Mouse (Mus musculus): ENCODE measurements around the gene Gabrb2.

The Gabrb2 gene

DNA sequence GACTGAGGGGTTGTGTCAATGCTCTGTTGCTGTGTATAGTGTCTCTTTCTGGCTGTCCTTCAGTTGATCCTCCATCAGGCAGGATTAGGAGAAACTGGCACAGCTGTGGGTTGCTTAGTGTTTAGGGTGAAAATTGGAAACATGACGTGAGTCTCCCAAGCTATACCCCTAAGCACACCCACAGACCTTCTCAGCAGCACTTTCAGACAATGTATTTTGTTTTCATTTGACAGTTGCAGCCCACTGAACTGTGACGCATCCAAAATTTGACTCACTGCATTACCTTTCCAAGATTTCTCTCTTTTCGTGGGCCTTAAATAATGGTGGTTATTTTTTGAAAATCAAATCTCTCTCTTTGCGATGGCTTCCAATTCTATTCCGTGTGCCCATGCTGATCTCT lies 115.7 kb downstream of the Gabrb2 start:
- peak; percentile 45 for DNase-seq (ENCODE audit: low spot score)

DNA sequence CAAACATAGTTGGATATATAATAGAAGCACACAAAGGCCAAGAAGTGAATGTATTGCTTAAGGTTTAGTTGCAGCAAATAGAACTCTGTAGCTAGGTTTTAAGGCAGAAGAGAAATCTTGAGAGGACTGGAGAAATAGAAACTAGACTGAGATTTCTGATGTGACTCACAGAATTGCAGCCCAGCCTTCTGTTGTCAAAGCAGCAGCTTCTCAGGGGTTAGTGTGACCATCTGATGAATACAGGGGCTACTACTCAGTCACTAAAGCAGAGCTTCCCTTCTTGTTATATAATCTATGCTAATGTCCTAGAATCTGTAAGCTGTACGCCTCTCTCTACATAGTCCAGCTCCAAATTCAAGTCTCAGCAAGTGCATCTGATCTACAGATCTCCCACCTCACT lies 116.3 kb downstream of the Gabrb2 start:
- DNase-seq (ENCODE audit: low spot score) = no peak

DNA sequence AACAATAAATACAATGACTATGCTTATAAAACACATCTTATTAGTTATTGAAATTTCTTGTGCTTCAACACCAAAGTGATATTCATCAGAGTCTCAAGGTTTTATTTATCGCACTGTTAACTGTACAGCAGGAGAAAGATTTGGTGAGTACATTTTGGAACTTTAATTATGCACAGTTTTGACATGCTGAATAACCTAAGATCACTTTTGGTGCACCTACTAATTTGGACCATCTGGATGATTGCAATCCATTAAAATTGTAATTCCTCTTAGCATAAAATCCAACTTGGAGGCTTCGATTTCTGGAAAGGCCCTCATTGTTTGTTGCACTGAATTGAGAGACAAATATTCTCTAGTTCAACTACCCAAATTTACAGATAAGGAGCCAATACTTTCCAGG lies 123.3 kb downstream of the Gabrb2 start:
- DNase-seq (ENCODE audit: low spot score) = no peak

DNA sequence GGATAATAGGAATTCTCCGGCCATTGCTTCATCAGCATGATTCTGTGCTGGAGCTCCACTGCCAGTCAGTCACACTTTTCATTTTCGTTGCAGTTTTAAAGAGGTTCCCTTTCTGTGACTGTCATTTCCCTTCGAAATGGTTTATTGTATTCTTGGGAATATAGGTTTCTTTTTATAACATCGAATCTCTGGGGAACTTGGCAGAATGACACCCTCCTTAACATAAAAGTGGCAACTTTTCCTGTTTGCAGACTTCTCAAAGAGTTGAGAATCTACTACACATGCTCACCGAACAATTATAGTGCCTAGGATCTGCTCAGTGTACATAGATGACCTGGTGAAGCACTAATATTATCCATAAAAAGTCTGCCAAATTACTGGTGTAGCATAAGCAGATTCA lies 146.5 kb downstream of the Gabrb2 start:
- DNase-seq (ENCODE audit: low spot score) = no peak

DNA sequence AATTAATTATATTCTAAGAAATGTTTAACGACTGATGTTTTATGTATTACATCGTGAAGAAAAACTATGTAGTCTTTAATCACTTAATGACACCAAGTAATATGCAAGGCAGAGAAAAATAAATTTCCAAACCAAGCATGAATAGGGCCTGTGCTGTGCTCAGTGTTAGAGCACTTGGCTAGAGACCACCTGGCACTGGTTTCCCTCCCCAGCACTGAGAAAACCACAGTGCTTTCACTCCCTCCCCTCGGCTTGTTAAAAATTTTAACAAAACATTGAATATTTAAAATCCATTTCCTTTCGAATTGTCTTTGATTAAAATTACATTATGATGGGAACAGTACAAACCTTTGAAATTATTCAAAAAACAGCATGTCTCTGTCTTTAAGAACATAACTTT lies 151.9 kb downstream of the Gabrb2 start:
- no peak for DNase-seq (ENCODE audit: low spot score)

DNA sequence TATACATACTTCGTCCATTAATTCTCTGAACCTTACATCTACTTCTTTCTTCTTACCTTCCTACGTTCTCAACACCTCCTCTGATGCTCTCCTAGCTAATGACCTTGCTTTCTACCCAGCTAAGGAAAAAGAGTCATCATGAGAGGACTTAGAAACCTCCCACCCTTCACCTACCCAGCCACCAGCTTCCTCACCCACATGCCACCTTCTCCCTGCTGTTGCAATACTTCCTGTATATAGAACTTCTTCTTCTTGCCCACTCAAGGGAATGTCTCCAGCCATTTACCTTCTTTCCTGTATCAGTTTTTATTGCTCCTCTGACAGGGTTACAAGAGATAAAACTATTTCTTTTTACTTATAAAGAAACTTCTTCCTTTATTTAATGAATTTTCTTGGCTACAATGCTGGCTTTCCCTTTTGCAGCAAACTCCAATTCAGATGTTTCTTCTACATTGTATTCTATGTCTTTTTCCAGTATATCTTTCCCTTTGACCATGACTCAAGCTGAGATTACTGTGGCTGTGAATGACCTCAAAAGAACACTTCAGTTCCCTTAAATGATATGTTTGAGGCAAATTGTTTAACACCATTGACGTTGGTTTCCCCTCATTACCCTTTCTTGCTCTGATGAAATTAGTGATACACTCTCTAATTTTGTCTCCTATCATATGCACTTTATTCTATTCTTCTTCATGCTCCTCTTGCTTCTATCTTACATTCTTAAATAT lies 155.8 kb downstream of the Gabrb2 start:
- no peak for DNase-seq (ENCODE audit: low spot score)

DNA sequence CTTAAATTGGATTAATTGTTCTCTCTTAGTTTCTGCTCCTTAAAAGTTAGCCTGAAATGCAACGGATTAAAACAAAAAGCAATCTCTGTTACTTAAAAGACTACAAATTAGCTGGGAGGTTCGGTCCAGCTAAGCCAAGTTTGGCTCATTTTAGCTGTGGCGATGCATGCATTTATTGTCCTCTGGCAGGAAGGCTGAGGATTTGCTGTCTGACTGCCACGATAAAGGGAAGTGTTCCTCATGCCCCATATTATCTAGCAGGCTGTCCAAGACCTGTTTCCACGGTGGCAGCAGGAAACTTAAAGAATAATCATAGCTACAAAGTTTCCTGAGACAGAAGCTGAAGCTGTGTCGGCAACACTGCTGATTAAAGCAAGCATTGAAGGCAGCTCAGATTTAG lies 160.2 kb downstream of the Gabrb2 start:
- DNase-seq (ENCODE audit: low spot score) = no peak

DNA sequence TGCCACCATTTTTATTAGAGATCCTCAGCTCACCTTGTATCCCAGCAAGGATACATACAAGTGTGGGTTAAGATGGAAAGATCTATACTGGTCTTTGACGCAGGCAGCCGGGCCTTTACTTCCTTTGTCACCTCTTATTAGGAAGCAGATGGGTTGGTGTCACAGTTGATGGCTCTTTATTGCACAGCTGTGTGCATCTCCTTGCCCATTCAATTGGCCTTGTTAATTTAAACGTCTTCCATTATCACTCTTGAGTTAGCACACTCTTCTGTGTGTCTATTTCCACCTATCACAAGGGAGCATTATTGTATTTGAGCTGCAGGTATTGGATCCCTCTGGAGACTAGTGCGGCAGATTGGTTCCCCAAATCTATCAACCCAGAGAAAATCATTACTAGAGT lies 161.6 kb downstream of the Gabrb2 start:
- DNase-seq (ENCODE audit: low spot score) = no peak

DNA sequence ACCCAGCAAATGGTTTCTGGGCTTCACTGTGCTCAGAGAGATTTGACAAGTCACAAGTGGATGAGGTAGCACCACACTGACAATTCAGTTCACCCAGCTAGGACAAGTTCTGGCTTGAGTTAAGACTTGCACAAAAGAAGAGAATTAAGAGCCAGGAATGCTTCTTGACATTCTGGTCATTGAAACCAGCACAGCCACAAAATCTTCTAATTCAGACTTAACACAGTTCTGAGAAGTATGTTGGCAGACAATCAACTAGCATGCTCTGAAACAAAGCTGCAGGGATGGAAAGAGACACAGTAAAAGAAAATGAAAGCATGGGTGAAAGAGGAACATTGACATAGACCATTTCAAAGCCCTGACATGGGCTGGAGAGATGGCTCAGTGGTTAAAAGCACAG lies 162.2 kb downstream of the Gabrb2 start:
- no peak for DNase-seq (ENCODE audit: low spot score)

DNA sequence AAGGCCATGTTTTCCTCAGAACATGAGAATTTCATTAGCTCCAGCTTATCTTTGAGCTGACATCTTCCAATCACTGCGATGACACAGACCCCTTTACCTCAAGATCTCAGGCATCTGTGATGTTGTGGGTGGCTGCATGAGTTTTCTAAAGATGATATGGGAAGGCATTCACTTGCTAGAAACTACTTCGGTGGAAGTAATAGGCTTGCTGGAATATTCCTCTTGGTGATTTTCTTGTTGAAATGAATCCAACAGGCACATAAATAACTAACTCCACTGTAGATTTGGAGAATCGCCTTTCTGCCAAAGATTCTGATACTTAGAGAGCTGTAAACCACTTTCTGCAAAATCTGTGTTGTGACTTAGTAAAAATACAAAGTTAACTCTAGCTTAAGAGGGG lies 172.9 kb downstream of the Gabrb2 start:
- DNase-seq (ENCODE audit: low spot score) = no peak

DNA sequence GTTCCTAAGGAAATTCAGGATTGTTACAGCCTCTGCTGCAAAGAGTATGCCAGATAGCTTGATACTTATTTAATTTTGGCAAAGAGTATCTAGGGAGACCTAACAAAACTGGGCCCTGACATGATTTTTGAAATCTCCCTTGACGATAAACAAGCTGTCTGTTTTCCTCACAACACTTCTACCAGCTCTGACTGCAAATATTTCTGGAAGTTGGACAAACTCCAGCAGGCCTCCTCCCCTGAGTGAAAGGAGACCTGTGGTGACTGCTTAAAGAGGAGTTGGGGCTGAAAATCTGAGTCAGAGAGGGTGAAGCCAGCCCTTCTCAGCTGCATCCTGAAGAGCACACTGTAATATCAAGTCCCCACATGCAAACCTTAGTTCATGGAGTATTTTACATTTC lies 186.7 kb downstream of the Gabrb2 start:
- no peak for DNase-seq (ENCODE audit: low spot score)

DNA sequence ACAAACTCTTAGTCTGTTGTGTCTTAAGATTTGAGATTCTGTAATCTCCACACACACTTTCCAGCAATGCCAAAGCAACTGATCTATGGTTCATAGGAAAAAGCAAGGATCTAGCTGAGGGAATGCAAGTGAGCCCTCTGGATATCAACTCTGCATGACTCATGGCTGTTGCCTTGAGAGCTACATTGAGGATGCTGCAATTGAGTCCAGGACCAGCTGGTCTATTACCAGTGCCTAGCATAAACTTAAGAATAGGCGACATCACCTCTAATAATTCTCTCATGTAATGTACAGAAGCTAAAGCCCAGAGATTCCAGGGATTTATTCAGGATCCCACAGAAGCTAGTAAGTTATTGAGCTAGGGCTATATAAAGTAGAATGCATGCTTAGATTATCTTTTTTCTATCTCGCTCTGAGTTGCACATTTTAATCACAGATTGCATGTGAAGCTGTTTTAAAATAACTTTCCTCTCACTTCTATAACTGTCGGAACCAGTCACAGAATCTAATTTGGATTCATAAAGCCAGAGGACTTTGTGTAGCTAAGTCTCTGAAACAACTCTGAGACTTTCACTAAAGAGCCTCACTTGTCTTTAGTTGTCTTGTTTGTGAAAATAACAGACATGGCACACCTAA lies 189.7 kb downstream of the Gabrb2 start:
- peak; percentile 33 for DNase-seq (ENCODE audit: low spot score)

GRCm38 (mm10) chr11:42618195-42618594 lies 198.6 kb downstream of the Gabrb2 start:
- DNase-seq (ENCODE audit: low spot score) = no peak

- no peak for DNase-seq (ENCODE audit: low spot score)
Observed at GRCm38 (mm10) chr11:42621109-42621508, 201.6 kb downstream of the Gabrb2 start.

- DNase-seq (ENCODE audit: low spot score) = no peak
Observed at GRCm38 (mm10) chr11:42650111-42650510, 230.6 kb downstream of the Gabrb2 start.

DNA sequence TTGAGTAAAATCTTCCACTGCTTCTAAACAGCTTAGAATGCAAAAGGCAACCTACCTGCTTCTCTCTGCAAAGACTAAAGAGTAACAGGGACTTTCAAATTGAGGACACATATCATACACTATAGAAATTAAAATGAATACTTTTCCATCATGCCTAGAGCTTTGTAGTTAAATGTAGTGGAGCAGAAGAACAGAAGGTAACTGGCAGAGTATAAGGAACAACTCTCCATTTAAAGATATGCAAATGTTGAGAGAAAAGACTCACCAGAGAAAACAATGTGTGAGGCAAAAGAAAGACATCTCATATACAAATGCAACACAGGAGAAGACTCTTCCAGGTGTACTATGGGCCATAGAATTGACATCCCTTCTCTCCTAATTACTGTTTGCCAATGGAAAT lies 232.0 kb downstream of the Gabrb2 start:
- DNase-seq (ENCODE audit: low spot score) = no peak

- no peak for DNase-seq (ENCODE audit: low spot score)
Observed at GRCm38 (mm10) chr11:42654189-42654588, 234.6 kb downstream of the Gabrb2 start.

DNA sequence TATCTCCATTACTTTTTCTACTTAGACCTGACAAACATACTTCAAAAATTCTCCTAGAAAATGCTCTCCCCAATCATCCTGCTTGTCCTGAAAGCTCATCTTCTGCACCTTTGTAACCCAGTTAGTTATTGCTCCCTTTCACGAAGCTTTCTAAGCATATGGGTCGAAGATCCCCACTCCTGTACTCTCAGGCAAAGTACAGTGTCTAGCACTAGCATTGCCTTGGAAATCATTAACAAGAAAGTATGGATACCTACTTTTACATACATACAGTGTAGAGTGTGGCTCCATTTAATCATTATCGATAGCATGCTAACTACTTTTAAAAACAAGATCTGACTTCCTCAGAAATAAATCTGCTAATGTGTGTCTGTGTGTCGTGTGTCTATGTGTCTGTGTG lies 249.1 kb downstream of the Gabrb2 start:
- no peak for DNase-seq (ENCODE audit: low spot score)
